Mouse (Mus musculus): ENCODE data around the gene Chd3. TPM values are rescaled to one million over a fixed set of nuclear protein-coding genes. Genes with fewer than 3 reads are reported as not detected.
A peak's percentile ranks its signal among the peaks of the same experiment; 100 is the strongest.

The Chd3 gene
- total RNA-seq, 2 experiments from 2014 or later, result 75.3 to 76.7 TPM

GRCm38 (mm10) chr11:69365722-69366121 is 3.5 kb downstream of the Chd3 start:
- no peak for DNase-seq

GRCm38 (mm10) chr11:69364910-69365309 is 4.3 kb downstream of the Chd3 start:
- DNase-seq, result peak; percentile 99

GRCm38 (mm10) chr11:69364376-69364775 is 4.8 kb downstream of the Chd3 start:
- no peak for DNase-seq

- no peak for DNase-seq
Observed at GRCm38 (mm10) chr11:69362479-69362878, 6.7 kb downstream of the Chd3 start.

- no peak for DNase-seq
Observed at GRCm38 (mm10) chr11:69362021-69362420, 7.2 kb downstream of the Chd3 start.

- DNase-seq, result no peak
Observed at GRCm38 (mm10) chr11:69357690-69358089, 11.5 kb downstream of the Chd3 start.

- no peak for DNase-seq
Observed at GRCm38 (mm10) chr11:69356544-69356943, 12.7 kb downstream of the Chd3 start.

GRCm38 (mm10) chr11:69346441-69346840 is 22.8 kb downstream of the Chd3 start:
- DNase-seq, result no peak

- peak; percentile 73 for DNase-seq
Observed at GRCm38 (mm10) chr11:69340161-69341131, 28.8 kb downstream of the Chd3 start, which contains the start of gene Rnf227. Rnf227 (plus strand) TSS chr11:69340461.

- DNase-seq, result no peak
Observed at GRCm38 (mm10) chr11:69334796-69335195, 34.4 kb downstream of the Chd3 start.

GRCm38 (mm10) chr11:69333922-69334321 is 35.3 kb downstream of the Chd3 start:
- no peak for DNase-seq

GRCm38 (mm10) chr11:69332713-69333253 is 36.4 kb downstream of the Chd3 start:
- DNase-seq, result no peak

GRCm38 (mm10) chr11:69331929-69332405 is 37.2 kb downstream of the Chd3 start:
- peak; percentile 85 for DNase-seq

GRCm38 (mm10) chr11:69331152-69331551 is 38.1 kb downstream of the Chd3 start:
- DNase-seq, result no peak

- no peak for DNase-seq
Observed at GRCm38 (mm10) chr11:69328517-69328916, 40.7 kb downstream of the Chd3 start.

GRCm38 (mm10) chr11:69327648-69328047 is 41.6 kb downstream of the Chd3 start:
- DNase-seq, result no peak

GRCm38 (mm10) chr11:69327157-69327442 is 42.1 kb downstream of the Chd3 start:
- no peak for DNase-seq

- DNase-seq, result peak; percentile 33
Observed at GRCm38 (mm10) chr11:69326408-69327156, 42.6 kb downstream of the Chd3 start.

- peak; percentile 87 for DNase-seq
Observed at GRCm38 (mm10) chr11:69325628-69326407, 43.4 kb downstream of the Chd3 start, which contains the start of gene Kcnab3. Kcnab3 (plus strand) TSS chr11:69326258.

- no peak for DNase-seq
Observed at GRCm38 (mm10) chr11:69324749-69325148, 44.5 kb downstream of the Chd3 start.

GRCm38 (mm10) chr11:69323667-69324111 is 45.5 kb downstream of the Chd3 start, which contains the start of the genes Cntrob and Trappc1:
Cntrob (minus strand) TSS chr11:69323775.
Trappc1 (plus strand) TSS chr11:69323980.
- peak; percentile 99 for DNase-seq
